Mouse (Mus musculus) left cerebral cortex, adult 18-20 months (tissue): ENCODE measurements at regions not wholly inside any gene's neighbourhood (a gene's known extent, or its start where the extent isn't known, plus 50 kb on each side); places are given as distances from the start of the nearest gene placed in this dataset.

Experiments used
- DNase-seq, 2 experiments: peaks; one replicate each; pipeline ENCODE4 v3.0.0; 2021 to 2022; ENCODE audit warnings: low spot score in 2 of 2, mixed read lengths in 1 of 2

- no peak for DNase-seq
These were observed 421.3 kb downstream of the Ttll7 start for GRCm38 (mm10) chr3:147273446-147273845.

- DNase-seq, result no peak
These were observed 426.4 kb downstream of the Ttll7 start for GRCm38 (mm10) chr3:147278602-147279001.

GRCm38 (mm10) chr3:147283724-147284123, 431.6 kb downstream of the Ttll7 start:
- no peak for DNase-seq

GRCm38 (mm10) chr3:147284357-147284756, 432.2 kb downstream of the Ttll7 start:
- no peak for DNase-seq

- no peak for DNase-seq
These were observed 433.3 kb downstream of the Ttll7 start for GRCm38 (mm10) chr3:147285496-147285895.

GRCm38 (mm10) chr3:147287503-147287902, 435.3 kb downstream of the Ttll7 start:
- no peak for DNase-seq

GRCm38 (mm10) chr3:147291696-147292327, 439.6 kb downstream of the Ttll7 start:
- no peak for DNase-seq

GRCm38 (mm10) chr3:147298065-147298464, 445.9 kb downstream of the Ttll7 start:
- no peak for DNase-seq

- no peak for DNase-seq
These were observed 473.4 kb downstream of the Ttll7 start for GRCm38 (mm10) chr3:147325522-147325921.

- no peak for DNase-seq
These were observed 482.1 kb downstream of the Ttll7 start for GRCm38 (mm10) chr3:147334301-147334700.

- no peak for DNase-seq
These were observed 483.1 kb downstream of the Ttll7 start for GRCm38 (mm10) chr3:147335286-147335685.

GRCm38 (mm10) chr3:147339427-147339826, 487.3 kb downstream of the Ttll7 start:
- DNase-seq, result no peak

GRCm38 (mm10) chr3:147347278-147348039, 495.3 kb downstream of the Ttll7 start:
- DNase-seq, result no peak

GRCm38 (mm10) chr3:147387077-147387476, 534.9 kb downstream of the Ttll7 start:
- no peak for DNase-seq

GRCm38 (mm10) chr3:147398298-147398697, 546.1 kb downstream of the Ttll7 start:
- DNase-seq, result no peak

GRCm38 (mm10) chr3:147412274-147412673, 560.1 kb downstream of the Ttll7 start:
- no peak for DNase-seq

GRCm38 (mm10) chr3:147416926-147417325, 564.8 kb downstream of the Ttll7 start:
- DNase-seq, result no peak

GRCm38 (mm10) chr3:147419129-147419528, 567.0 kb downstream of the Ttll7 start:
- no peak for DNase-seq

- no peak for DNase-seq
These were observed 570.0 kb downstream of the Ttll7 start for GRCm38 (mm10) chr3:147422196-147422595.

GRCm38 (mm10) chr3:147423895-147424575, 571.9 kb downstream of the Ttll7 start:
- DNase-seq, result no peak

- no peak for DNase-seq
These were observed 576.7 kb downstream of the Ttll7 start for GRCm38 (mm10) chr3:147428837-147429236.
